Mouse (Mus musculus) hematopoietic stem cell, adult 5-6 weeks (primary cell): ENCODE results near the gene Ccdc47. TPM values are rescaled to one million over a fixed set of nuclear protein-coding genes. Genes with fewer than 3 reads are reported as not detected.
A peak's percentile ranks its signal among the peaks of the same experiment; 100 is the strongest.
"Not testable (repeated sequence)": the region's sequence is repeated elsewhere in the genome, so short reads cannot be mapped to it uniquely, and the experiment has no call there.

Experiments
- ATAC-seq, 2 experiments: fragments of 125-278 bp in 1 of 2; replicated peaks in 1 of 2; 2 replicates each; pipeline ENCODE4 v1.8.0; 2016 to 2017; ENCODE audit warnings: inconsistent platforms in 2 of 2, mild to moderate bottlenecking in 2 of 2, moderate number of reproducible peaks in 2 of 2, low read depth in 1 of 2, moderate TSS enrichment in 1 of 2; ENCODE audit not compliant: low FRiP score in 2 of 2, poor library complexity in 2 of 2, severe bottlenecking in 2 of 2, insufficient read depth in 1 of 2, low TSS enrichment in 1 of 2
- total RNA-seq: library from RNA; stranded (forward); fragments of 172-1452, 232-1000 nt; gene quantifications from 2 replicates; pipeline ENCODE4 v1.2.3, GENCODE M21; 2017

The Ccdc47 gene
- total RNA-seq: 186 and 253 TPM in 2 replicates

- peak; percentile 90 to 92 for ATAC-seq
These were observed at the start of gene Ccdc47 for GRCm38 (mm10) chr11:106215927-106216729. Gene Ccdc47, minus strand, starts transcription at chr11:106216344.

GRCm38 (mm10) chr11:106265570-106265969 is 49.4 kb upstream of the Ccdc47 start:
- no peak for ATAC-seq

GRCm38 (mm10) chr11:106264988-106265387 is 48.8 kb upstream of the Ccdc47 start:
- no peak for ATAC-seq

GRCm38 (mm10) chr11:106263963-106264362 is 47.8 kb upstream of the Ccdc47 start:
- no peak for ATAC-seq

GRCm38 (mm10) chr11:106260826-106261450 is 44.8 kb upstream of the Ccdc47 start:
- ATAC-seq: no peak

- no peak for ATAC-seq
These were observed 40.6 kb upstream of the Ccdc47 start for GRCm38 (mm10) chr11:106256775-106257174.

GRCm38 (mm10) chr11:106255685-106256451 is 39.7 kb upstream of the Ccdc47 start, which contains the start of the genes Ftsj3 and Psmc5:
Gene Ftsj3, minus strand, starts transcription at chr11:106256079.
Gene Psmc5, plus strand, starts transcription at chr11:106256154.
- ATAC-seq: peak; percentile 96 to 97

- ATAC-seq: no peak
These were observed 39.0 kb upstream of the Ccdc47 start for GRCm38 (mm10) chr11:106255174-106255573.

GRCm38 (mm10) chr11:106254767-106255166 is 38.6 kb upstream of the Ccdc47 start:
- ATAC-seq: no peak

GRCm38 (mm10) chr11:106249326-106249725 is 33.2 kb upstream of the Ccdc47 start:
- ATAC-seq: no peak

- ATAC-seq: no peak
These were observed 30.7 kb upstream of the Ccdc47 start for GRCm38 (mm10) chr11:106246834-106247233.

GRCm38 (mm10) chr11:106233978-106234377 is 17.8 kb upstream of the Ccdc47 start:
- ATAC-seq: not testable (repeated sequence)

- ATAC-seq: no peak
These were observed 4.5 kb upstream of the Ccdc47 start for GRCm38 (mm10) chr11:106220603-106221002.

GRCm38 (mm10) chr11:106216730-106217490 is 766 bp upstream of the Ccdc47 start, which contains the start of gene Ddx42:
Gene Ddx42, plus strand, starts transcription at chr11:106216926.
- ATAC-seq: peak; percentile 84 to 85

- no peak for ATAC-seq
These were observed 689 bp downstream of the Ccdc47 start for GRCm38 (mm10) chr11:106215450-106215859.

- no peak for ATAC-seq
These were observed 1.3 kb downstream of the Ccdc47 start for GRCm38 (mm10) chr11:106214856-106215255.

- no peak for ATAC-seq
These were observed 3.4 kb downstream of the Ccdc47 start for GRCm38 (mm10) chr11:106212771-106213170.
